Mouse (Mus musculus) testis, adult 2 months (tissue): ENCODE data around the gene Myb.

Source experiments
- CTCF ChIP-seq: fragments of 200-500 bp; IDR thresholded peaks from 2 replicates; pipeline ENCODE4 v1.5.1; 2012; ENCODE audit warnings: low read depth, mild to moderate bottlenecking, inconsistent platforms, low read length, moderate library complexity; ENCODE audit not compliant: control insufficient read depth, insufficient read depth, insufficient replicate concordance
- POLR2A ChIP-seq: fragments of 200-500 bp; IDR thresholded peaks from 2 replicates; pipeline ENCODE4 v1.6.1; 2012; ENCODE audit warnings: low read depth, mild to moderate bottlenecking, inconsistent platforms, low read length, moderate library complexity; ENCODE audit not compliant: control insufficient read depth

DNA sequence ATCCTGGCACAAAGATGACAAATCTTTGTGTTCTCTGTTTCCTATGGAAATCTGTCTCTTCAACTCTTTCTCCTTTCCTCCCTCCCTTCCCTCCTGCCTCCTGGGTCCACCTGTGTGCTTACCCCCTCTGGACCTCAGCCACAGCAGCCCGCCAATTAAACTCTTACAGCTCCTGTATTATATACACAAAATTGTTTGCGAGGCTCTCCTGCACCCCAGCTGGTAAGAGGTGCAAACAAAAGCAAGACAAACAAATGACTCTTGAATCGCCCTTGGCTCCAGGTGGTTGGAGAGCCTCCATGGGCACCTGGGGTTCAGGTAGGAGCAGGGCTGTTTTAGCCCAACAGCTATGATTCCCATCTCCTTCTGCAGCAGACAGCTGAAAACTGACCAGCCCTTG lies 71.2 kb downstream of the Myb start:
- no peak for TF ChIP-seq POLR2A
- no peak for TF ChIP-seq CTCF
